Mouse (Mus musculus) liver, adult 2 months (tissue): Measurements from ENCODE around the gene Gm49673.
"Not testable (repeated sequence)": the region's sequence is repeated elsewhere in the genome, so short reads cannot be mapped to it uniquely, and the experiment has no call there.

Experiments used
- CTCF ChIP-seq: fragments of 200-500 bp; IDR thresholded peaks from 2 replicates; pipeline ENCODE4 v1.5.1; 2011; ENCODE audit warnings: low read depth, low read length, control low read depth
- POLR2A ChIP-seq: fragments of 200-500 bp; IDR thresholded peaks from 2 replicates; pipeline ENCODE4 v1.6.1; 2011; ENCODE audit warnings: low read length, control low read depth; ENCODE audit not compliant: insufficient read depth; ENCODE audit errors: extremely low read depth

- TF ChIP-seq POLR2A, CTCF: not testable (repeated sequence)
Measured at GRCm38 (mm10) chr17:8091320-8091719, 56.3 kb downstream of the Gm49673 start.
